Comparison of ENCODE assay signal across 8 mouse cellular contexts in genomic region chr6:61179949-61180755, GRCm38 (mm10). TPM values are rescaled to one million over a fixed set of nuclear protein-coding genes. Genes with fewer than 3 reads are reported as not detected.
A peak's percentile ranks its signal among the peaks of the same experiment; 100 is the strongest.
DNase-seq lines count a peak whose midpoint lies in the region; TF ChIP-seq lines count a peak whose summit lies in the region.

Gene Ccser1, plus strand, starts transcription at chr6:61180324.

- TF ChIP-seq CTCF in layer of hippocampus, adult 2 months (conservative IDR thresholded peaks at IDR 0.05), result no peak
- no peak for TF ChIP-seq CTCF in lung, adult 2 months (IDR thresholded peaks at IDR 0.05; ENCODE audit: insufficient read depth, low read length)

- peak within 1 kb of the TSS; percentile 89 for H3K4me3 ChIP-seq in layer of hippocampus, adult 2 months
- peak within 1 kb of the TSS; percentile 76 for H3K4me3 ChIP-seq in lung, adult 2 months (replicated peaks; ENCODE audit: extremely low read depth, low read depth, low read length)

- H3K4me1 ChIP-seq in lung, adult 2 months (ENCODE audit: control insufficient read depth, insufficient read depth, low read length), result peaks cover 2% of the 10 kb centered on the region

- H3K27ac ChIP-seq in layer of hippocampus, adult 2 months, result peak within 1 kb of the TSS; percentile 93

- intact Hi-C loops in heart, postnatal 36 days (cut with DNase I), result loop anchor here (5.0 kb wide), 1 partner anchor 117 kb away; no protein-coding TSS in a partner anchor

- no peak for TF ChIP-seq POLR2A in lung, adult 2 months (IDR thresholded peaks at IDR 0.05; ENCODE audit: borderline replicate concordance, extremely low read depth, low read depth, low read length)

- peak; percentile 81 for DNase-seq in Muller cell, postnatal 12 days (ENCODE audit: inconsistent ontology term)
- DNase-seq in cerebellum, adult 18-20 months, result peak; percentile 85 to 92
- peak; percentile 54 for DNase-seq in forelimb bud, embryonic 11.5 days (ENCODE audit: low read depth, low spot score)
- DNase-seq in heart, postnatal 36 days, result peak; percentile 49 to 57
- DNase-seq in layer of hippocampus, adult 2 months (ENCODE audit: low spot score in 2 of 2), result peak; percentile 40 to 71
- DNase-seq in lung, adult 2 months, result peak; percentile 64
- DNase-seq in ovary, adult 18-20 months (ENCODE audit: low spot score), result peak; percentile 18
- DNase-seq in thymus, postnatal 10 days (ENCODE audit: low spot score in 2 of 2), result peak; percentile 7 to 30

- WGBS in lung, adult 2 months, result under 1% methylated on average over 103 of the region's 105 CpGs

RNA-seq across cellular contexts. Expression of gene Ccser1, which starts in this region (rescaled TPM):
- 1 to 10 TPM; 1.0 to 1.4 TPM for total RNA-seq in heart, postnatal 36 days (2021)
- 10 to 100 TPM; 36.9 to 45.1 TPM for total RNA-seq in layer of hippocampus, adult 2 months (2021)
- polyA plus RNA-seq in lung, adult 2 months (2012; rRNA removed), result 3.5 and 5.6 TPM in 2 replicates

Comparison
In these comparisons a context has a peak if more than half of its experiments do, and no peak if none do; other contexts are left out.
1. Peak in every context shown above with its lines: DNase-seq, H3K4me3 ChIP-seq and H3K27ac ChIP-seq.
2. RNA of gene Ccser1 (total RNA-seq): 36.9 to 45.1 TPM in layer of hippocampus, adult 2 months; 1.0 to 1.4 TPM in heart, postnatal 36 days; every median in the first group is over 10 times any median in the second.
3. DNase-seq: peak in every context shown above with its lines; median percentile 88 in cerebellum, adult 18-20 months; 81 in Muller cell, postnatal 12 days; 64 in lung, adult 2 months; 56 in layer of hippocampus, adult 2 months; 54 in forelimb bud, embryonic 11.5 days; 53 in heart, postnatal 36 days; 18 in thymus, postnatal 10 days; 18 in ovary, adult 18-20 months.